Mouse (Mus musculus) erythroblast, embryonic 14.5 days (primary cell): ENCODE measurements around the gene Neurl1b. TPM values are rescaled to one million over a fixed set of nuclear protein-coding genes. Genes with fewer than 3 reads are reported as not detected.
A peak's percentile ranks its signal among the peaks of the same experiment; 100 is the strongest.

Source experiments
- H3K27me3 ChIP-seq: 2 replicates; pipeline ENCODE4 v1.6.1; 2012; ENCODE audit warnings: inconsistent platforms; ENCODE audit not compliant: control insufficient read depth
- H3K36me3 ChIP-seq: 2 replicates; pipeline ENCODE4 v1.6.1; 2012; ENCODE audit warnings: mild to moderate bottlenecking, inconsistent platforms; ENCODE audit not compliant: control insufficient read depth
- H3K4me1 ChIP-seq: 2 replicates; pipeline ENCODE4 v1.6.1; 2012; ENCODE audit warnings: inconsistent platforms; ENCODE audit not compliant: control insufficient read depth
- H3K4me3 ChIP-seq: replicated peaks from 2 replicates; pipeline ENCODE3; 2012; ENCODE audit warnings: moderate library complexity, mild to moderate bottlenecking, inconsistent platforms
- H3K9me3 ChIP-seq: 2 replicates; pipeline ENCODE4 v1.6.1; 2012; ENCODE audit warnings: low read length, inconsistent platforms, mixed read lengths; ENCODE audit not compliant: control insufficient read depth
- GATA1 ChIP-seq: IDR thresholded peaks from 2 replicates; pipeline ENCODE4 v1.6.1; 2012; ENCODE audit warnings: low read length, inconsistent platforms, mixed read lengths
- TAL1 ChIP-seq: IDR thresholded peaks from 3 replicates; pipeline ENCODE4 v1.6.1; 2012; ENCODE audit warnings: low read length, inconsistent platforms, mixed read lengths
- polyA plus RNA-seq: library from polyadenylated mRNA; stranded (reverse); fragments of >175 nt; gene quantifications from 2 replicates; pipeline ENCODE4 v1.2.3, GENCODE M21; 2012

Neurl1b gene
- polyA plus RNA-seq = not detected in 2 replicates

GRCm38 (mm10) chr17:26414523-26415354 is at the start of gene Neurl1b:
Gene Neurl1b, plus strand, starts transcription at chr17:26414829.
- H3K9me3 ChIP-seq = no peaks in the 10 kb centered on the region
- no peaks in the 10 kb centered on the region for H3K36me3 ChIP-seq
- peaks cover 89% of the 10 kb centered on the region for H3K27me3 ChIP-seq
- H3K4me1 ChIP-seq = peaks cover 21% of the 10 kb centered on the region
- peak within 1 kb of the TSS; percentile 57 for H3K4me3 ChIP-seq
- no peak for TF ChIP-seq TAL1
- no peak for TF ChIP-seq GATA1

GRCm38 (mm10) chr17:26366792-26367191 is 47.8 kb upstream of the Neurl1b start:
- Histone ChIP-seq H3K27me3 (peaks cover 7% of the 10 kb centered on the region), H3K9me3 (no peaks in the 10 kb centered on the region), H3K4me3 (no peak overlapping the region), H3K4me1 (peaks cover 17% of the 10 kb centered on the region), H3K36me3 (no peaks in the 10 kb centered on the region)
- TF ChIP-seq TAL1 (no peak), GATA1 (no peak)

DNA sequence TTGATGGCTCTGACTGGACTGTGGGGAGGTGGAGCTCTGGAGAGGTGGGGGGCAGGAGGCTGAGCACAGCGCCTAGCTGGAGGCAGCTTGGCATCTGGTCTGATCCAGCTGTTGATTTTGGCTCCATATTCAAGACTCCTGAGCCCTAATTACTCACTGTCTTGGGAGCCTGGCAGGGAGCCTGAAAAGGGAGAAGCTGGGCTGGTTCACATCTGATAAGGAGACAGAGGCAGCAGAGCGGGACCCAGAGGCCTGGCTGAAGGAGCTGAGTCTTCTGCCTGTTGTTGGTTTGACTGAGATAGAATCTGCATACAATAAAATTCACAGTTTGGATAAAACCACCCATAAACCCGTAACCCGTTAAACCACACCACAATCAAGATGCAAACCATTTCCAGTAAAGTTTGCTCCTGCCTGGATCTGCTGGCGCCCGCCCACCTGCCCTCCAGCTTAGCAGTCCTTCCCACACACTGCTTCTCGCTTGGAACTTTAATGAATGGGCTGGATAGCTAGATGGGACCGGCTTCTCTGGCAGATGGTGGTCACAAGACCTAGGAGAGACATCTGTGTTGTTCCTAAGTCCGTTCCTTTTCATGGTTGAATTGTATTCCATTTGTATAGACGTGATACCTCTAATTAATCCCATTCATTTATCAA is 46.2 kb upstream of the Neurl1b start:
- H3K9me3 ChIP-seq = no peaks in the 10 kb centered on the region
- TF ChIP-seq GATA1 (peak; percentile 38), TAL1 (no peak)
- peaks cover 7% of the 10 kb centered on the region for H3K27me3 ChIP-seq
- H3K4me3 ChIP-seq = no peak overlapping the region
- peaks cover 4% of the 10 kb centered on the region; the same call in 1 of the 2 replicates for H3K4me1 ChIP-seq
- no peaks in the 10 kb centered on the region for H3K36me3 ChIP-seq

GRCm38 (mm10) chr17:26370521-26371245 is 43.9 kb upstream of the Neurl1b start:
- no peak overlapping the region for H3K4me3 ChIP-seq
- no peaks in the 10 kb centered on the region for H3K36me3 ChIP-seq
- H3K4me1 ChIP-seq = peaks cover 2% of the 10 kb centered on the region; the same call in 1 of the 2 replicates
- H3K9me3 ChIP-seq = no peaks in the 10 kb centered on the region
- TF ChIP-seq TAL1 = no peak
- TF ChIP-seq GATA1 = no peak
- H3K27me3 ChIP-seq = peaks cover 7% of the 10 kb centered on the region

DNA sequence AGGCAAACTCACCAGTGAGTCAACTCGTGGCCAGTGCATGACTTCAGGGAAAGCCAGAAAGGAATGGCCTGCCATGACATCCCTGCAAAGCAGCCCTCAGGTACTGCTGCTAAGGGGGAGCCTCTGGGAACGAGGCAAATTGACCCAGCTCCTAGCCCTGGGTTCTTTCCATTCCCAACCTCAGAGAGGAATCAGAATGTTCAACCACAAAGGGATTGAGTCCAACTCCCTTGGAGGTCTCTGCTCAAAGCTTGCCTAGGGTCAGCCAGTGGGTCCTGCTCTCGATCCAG is 43.4 kb upstream of the Neurl1b start:
- peaks cover 7% of the 10 kb centered on the region for H3K27me3 ChIP-seq
- H3K9me3 ChIP-seq = no peaks in the 10 kb centered on the region
- H3K4me3 ChIP-seq = no peak overlapping the region
- TF ChIP-seq GATA1 (no peak), TAL1 (no peak)
- peaks cover 2% of the 10 kb centered on the region; the same call in 1 of the 2 replicates for H3K4me1 ChIP-seq
- H3K36me3 ChIP-seq = no peaks in the 10 kb centered on the region

GRCm38 (mm10) chr17:26373211-26373610 is 41.4 kb upstream of the Neurl1b start:
- Histone ChIP-seq H3K27me3 (peaks cover 4% of the 10 kb centered on the region; the same call in 1 of the 2 replicates), H3K36me3 (no peaks in the 10 kb centered on the region), H3K9me3 (no peaks in the 10 kb centered on the region), H3K4me1 (peaks cover under 1% of the 10 kb centered on the region; the same call in 1 of the 2 replicates), H3K4me3 (no peak overlapping the region)
- TF ChIP-seq GATA1 = no peak
- no peak for TF ChIP-seq TAL1

DNA sequence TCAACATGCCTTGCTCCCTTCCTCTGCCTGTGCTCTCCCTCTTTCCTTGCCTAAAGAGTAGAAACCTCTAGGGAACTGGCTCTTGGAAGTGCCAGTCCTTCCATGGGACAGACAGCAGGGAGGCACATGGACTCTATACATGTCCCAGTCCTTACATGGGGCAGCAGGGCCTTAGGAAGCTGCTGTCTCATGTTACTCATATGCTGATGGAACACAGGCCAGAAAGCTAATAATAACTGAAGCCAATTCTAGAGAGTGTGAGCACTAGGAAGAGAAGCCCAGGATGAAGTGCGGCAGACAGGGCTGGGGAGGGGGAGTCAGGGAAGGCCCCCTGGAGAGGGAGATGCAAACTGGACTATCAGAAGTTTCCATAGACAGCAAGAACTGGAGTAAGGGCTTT is 38.2 kb upstream of the Neurl1b start:
- Histone ChIP-seq H3K4me3 (no peak overlapping the region), H3K36me3 (no peaks in the 10 kb centered on the region), H3K27me3 (no peaks in the 10 kb centered on the region), H3K4me1 (no peaks in the 10 kb centered on the region), H3K9me3 (no peaks in the 10 kb centered on the region)
- TF ChIP-seq TAL1 (no peak), GATA1 (no peak)

DNA sequence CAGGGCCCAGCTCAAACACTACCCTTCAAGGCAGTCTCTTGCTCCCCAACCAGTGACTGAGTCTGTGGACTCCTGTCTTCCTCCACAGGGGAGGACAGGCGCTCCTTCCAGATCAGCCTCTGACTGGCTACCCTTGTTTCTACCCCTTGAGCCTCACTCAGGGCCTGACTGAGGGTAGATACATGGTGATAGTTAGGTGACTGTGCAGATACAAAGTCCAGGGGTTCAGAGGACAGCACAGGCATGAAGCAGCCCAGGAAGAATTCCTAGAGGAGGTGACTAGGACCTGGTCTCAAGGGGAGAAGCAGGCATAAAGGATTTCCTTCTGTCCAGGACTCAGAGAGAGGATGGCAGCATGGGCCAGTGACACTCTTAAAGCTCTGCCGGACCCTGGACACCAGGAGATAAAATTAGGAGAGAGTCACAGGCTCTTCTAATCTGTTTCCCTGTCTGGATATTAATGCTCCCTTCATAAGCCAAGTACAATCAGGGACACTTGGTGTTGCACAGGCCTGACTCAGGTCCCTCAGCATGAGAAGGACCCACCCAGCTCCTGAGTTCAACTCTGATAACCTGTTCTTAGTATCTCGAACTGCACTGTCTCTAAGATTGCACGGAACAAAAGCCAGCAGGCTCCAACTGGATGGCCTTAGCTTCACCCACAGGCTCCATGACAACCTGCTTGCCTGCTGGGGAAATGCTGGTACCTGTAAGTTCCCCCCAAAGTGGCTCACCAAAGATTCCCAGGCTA is 37.5 kb upstream of the Neurl1b start:
- TF ChIP-seq GATA1 = no peak
- Histone ChIP-seq H3K36me3 (no peaks in the 10 kb centered on the region), H3K9me3 (no peaks in the 10 kb centered on the region), H3K27me3 (no peaks in the 10 kb centered on the region), H3K4me3 (no peak overlapping the region), H3K4me1 (no peaks in the 10 kb centered on the region)
